Mouse (Mus musculus): ENCODE measurements around the gene Prkg1. TPM values are rescaled to one million over a fixed set of nuclear protein-coding genes. Genes with fewer than 3 reads are reported as not detected.
A peak's percentile ranks its signal among the peaks of the same experiment; 100 is the strongest.

The Prkg1 gene
- polyA plus RNA-seq, 1 experiment, result 7.3 TPM

DNA sequence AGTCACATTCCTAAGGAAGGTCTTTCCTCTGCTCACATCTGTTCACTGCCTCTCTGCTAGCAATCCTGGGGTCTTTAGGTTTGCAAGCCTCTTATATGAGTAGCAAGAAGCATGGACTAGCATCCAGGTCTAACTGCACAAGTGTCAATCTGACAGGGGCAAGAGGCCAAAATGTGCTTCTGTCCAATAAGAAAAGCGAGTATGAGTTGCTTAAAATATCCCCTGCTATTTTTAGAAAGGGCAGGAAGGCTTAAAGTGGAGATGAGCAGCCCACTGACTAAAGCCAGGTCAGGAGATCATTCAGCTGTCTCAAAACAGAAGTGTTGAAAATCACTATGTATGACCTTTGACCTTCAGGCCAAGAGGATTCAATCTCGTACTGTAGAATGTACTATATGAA, 1139.4 kb downstream of the Prkg1 start:
- Histone ChIP-seq H3K4me1 (ENCODE audit: control insufficient read depth, insufficient read depth, low read length) (no peaks in the 10 kb centered on the region), H3K27me3 (ENCODE audit: control insufficient read depth, insufficient read depth, low read length) (no peaks in the 10 kb centered on the region), H3K4me3 (replicated peaks; ENCODE audit: insufficient read depth, low read depth, low read length) (no peak overlapping the region), H3K27ac (ENCODE audit: insufficient read depth, low read length) (no peak overlapping the region)
- WGBS, result 53% methylated on average over 2 of the region's 2 CpGs
- DNase-seq, result no peak
- no peak for TF ChIP-seq CTCF (IDR thresholded peaks at IDR 0.05; ENCODE audit: borderline replicate concordance, insufficient read depth, low read depth, low read length)

DNA sequence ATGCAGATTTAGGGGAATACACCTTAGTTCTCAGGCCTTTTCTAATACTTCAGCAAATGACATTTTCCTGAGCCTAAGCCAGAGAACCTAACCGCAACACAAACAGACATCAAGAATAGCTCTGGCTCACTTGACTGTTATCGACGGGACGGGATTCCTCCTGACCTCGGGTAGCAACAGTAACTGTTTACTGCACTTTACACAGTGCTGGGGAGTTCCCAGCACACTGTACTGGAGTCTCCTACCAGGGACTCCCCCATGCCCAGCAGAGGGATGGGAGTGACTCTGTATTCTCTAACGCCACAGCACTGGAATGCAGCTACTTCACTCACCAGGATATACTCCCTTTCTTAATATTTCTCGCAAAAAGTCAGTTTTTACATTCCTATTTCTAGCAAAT, 1141.2 kb downstream of the Prkg1 start:
- WGBS, result 78% methylated on average over 7 of the region's 7 CpGs
- no peak overlapping the region for H3K27ac ChIP-seq (ENCODE audit: insufficient read depth, low read length)
- TF ChIP-seq POLR2A (IDR thresholded peaks at IDR 0.05; ENCODE audit: borderline replicate concordance, insufficient read depth, low read length) (no peak), CTCF (IDR thresholded peaks at IDR 0.05; ENCODE audit: borderline replicate concordance, insufficient read depth, low read depth, low read length) (no peak)

DNA sequence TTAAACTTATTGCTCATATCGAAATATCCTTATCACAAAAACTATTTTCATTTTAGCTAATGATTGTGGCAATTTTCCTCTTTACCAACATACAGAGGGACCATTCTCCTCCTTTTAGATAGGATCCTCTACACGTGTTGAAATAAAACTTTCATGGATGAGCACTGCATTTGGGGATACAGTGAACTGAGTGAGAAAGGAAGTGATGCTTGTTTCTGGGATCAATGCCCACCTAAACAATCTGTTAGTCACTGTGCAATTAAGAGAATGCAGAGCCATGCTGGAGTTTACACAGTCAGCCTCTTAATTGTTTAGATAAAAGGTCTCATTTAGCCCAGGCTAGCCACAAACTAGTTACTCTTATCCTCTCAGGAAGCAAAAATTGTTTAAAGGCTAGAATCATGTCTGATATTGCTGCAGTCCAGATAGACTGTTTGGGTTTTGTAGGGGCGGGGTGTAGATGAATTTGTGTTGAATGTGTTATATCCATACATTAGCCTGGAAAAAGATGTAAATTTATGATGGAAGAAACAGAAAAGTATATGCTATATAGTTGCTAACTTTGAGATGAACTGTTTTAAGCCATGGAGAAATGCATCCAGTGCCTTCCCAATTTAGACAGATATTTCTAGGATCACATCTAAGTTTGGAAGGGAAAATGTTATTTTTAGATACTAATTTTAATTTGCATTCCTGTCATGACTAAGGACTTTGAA, 1151.5 kb downstream of the Prkg1 start:
- 71% methylated on average over 3 of the region's 3 CpGs for WGBS
- DNase-seq, result no peak

More for the DNA sequence above, 1141.2 kb downstream of the Prkg1 start:
- no peak overlapping the region for H3K4me3 ChIP-seq (replicated peaks; ENCODE audit: insufficient read depth, low read depth, low read length)
- no peak for DNase-seq
- no peaks in the 10 kb centered on the region for H3K27me3 ChIP-seq (ENCODE audit: control insufficient read depth, insufficient read depth, low read length)
- H3K4me1 ChIP-seq (ENCODE audit: control insufficient read depth, insufficient read depth, low read length), result no peaks in the 10 kb centered on the region

GRCm38 (mm10) chr19:30586366-30586765, 1178.5 kb downstream of the Prkg1 start:
- 60% methylated on average over 3 of the region's 3 CpGs for WGBS
- Histone ChIP-seq H3K4me1 (ENCODE audit: control insufficient read depth, insufficient read depth, low read length) (no peaks in the 10 kb centered on the region), H3K4me3 (replicated peaks; ENCODE audit: insufficient read depth, low read depth, low read length) (no peak overlapping the region), H3K27me3 (ENCODE audit: control insufficient read depth, insufficient read depth, low read length) (no peaks in the 10 kb centered on the region), H3K27ac (ENCODE audit: insufficient read depth, low read length) (no peak overlapping the region)
- TF ChIP-seq CTCF (IDR thresholded peaks at IDR 0.05; ENCODE audit: borderline replicate concordance, insufficient read depth, low read depth, low read length) (no peak), POLR2A (IDR thresholded peaks at IDR 0.05; ENCODE audit: borderline replicate concordance, insufficient read depth, low read length) (no peak)
- DNase-seq, result no peak

More for the DNA sequence above, 1151.5 kb downstream of the Prkg1 start:
- Histone ChIP-seq H3K27ac (ENCODE audit: insufficient read depth, low read length) (no peak overlapping the region), H3K27me3 (ENCODE audit: control insufficient read depth, insufficient read depth, low read length) (no peaks in the 10 kb centered on the region), H3K4me1 (ENCODE audit: control insufficient read depth, insufficient read depth, low read length) (no peaks in the 10 kb centered on the region), H3K4me3 (replicated peaks; ENCODE audit: insufficient read depth, low read depth, low read length) (no peak overlapping the region)
- TF ChIP-seq CTCF (IDR thresholded peaks at IDR 0.05; ENCODE audit: borderline replicate concordance, insufficient read depth, low read depth, low read length) (no peak), POLR2A (IDR thresholded peaks at IDR 0.05; ENCODE audit: borderline replicate concordance, insufficient read depth, low read length) (no peak)

DNA sequence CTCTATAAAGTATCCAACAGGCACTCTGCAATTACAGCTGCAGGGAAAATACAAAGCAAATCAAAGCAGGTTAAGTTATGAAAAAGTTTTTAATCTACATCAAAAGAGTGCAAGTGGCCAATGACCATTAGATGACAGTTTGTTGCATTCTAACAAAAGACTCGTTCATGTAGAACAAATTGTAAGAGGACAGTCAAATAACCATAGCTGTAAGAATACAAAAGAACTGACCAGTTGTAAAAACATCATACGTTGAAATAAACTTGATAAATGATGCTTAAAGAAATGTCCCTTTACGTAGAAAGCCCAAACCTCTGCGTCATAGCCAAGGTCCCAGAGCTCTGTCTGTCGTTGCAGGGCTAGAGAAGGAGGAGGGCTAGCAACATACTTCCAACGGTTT, 1200.3 kb downstream of the Prkg1 start:
- TF ChIP-seq CTCF (IDR thresholded peaks at IDR 0.05; ENCODE audit: borderline replicate concordance, insufficient read depth, low read depth, low read length), result no peak
- no peak for TF ChIP-seq POLR2A (IDR thresholded peaks at IDR 0.05; ENCODE audit: borderline replicate concordance, insufficient read depth, low read length)
- 30% methylated on average over 6 of the region's 6 CpGs for WGBS
- Histone ChIP-seq H3K4me3 (replicated peaks; ENCODE audit: insufficient read depth, low read depth, low read length) (no peak overlapping the region), H3K4me1 (ENCODE audit: control insufficient read depth, insufficient read depth, low read length) (no peaks in the 10 kb centered on the region), H3K27ac (ENCODE audit: insufficient read depth, low read length) (no peak overlapping the region), H3K27me3 (ENCODE audit: control insufficient read depth, insufficient read depth, low read length) (no peaks in the 10 kb centered on the region)
- no peak for DNase-seq

DNA sequence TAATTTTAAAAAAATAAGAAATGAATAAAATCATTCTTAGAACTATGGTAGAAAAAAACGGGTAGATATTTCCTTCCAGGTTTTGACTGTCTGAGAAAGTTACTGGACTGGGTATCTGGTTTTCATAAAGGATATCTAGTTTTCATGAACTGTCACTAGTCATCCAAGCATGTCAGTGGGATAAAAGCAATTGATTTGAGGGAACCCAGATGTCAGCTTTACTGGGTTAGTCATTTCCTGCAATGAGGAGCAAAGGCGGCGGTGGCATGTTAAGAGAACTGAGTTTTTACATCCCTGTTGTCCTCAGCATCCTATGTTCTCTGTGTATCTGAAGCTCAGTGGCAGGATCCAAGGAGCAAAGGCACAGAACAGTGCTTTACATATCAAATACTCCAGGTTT, 1201.0 kb downstream of the Prkg1 start:
- DNase-seq, result no peak
- H3K4me1 ChIP-seq (ENCODE audit: control insufficient read depth, insufficient read depth, low read length), result no peaks in the 10 kb centered on the region
- TF ChIP-seq CTCF (IDR thresholded peaks at IDR 0.05; ENCODE audit: borderline replicate concordance, insufficient read depth, low read depth, low read length) (no peak), POLR2A (IDR thresholded peaks at IDR 0.05; ENCODE audit: borderline replicate concordance, insufficient read depth, low read length) (no peak)
- no peak overlapping the region for H3K27ac ChIP-seq (ENCODE audit: insufficient read depth, low read length)
- 83% methylated on average over 3 of the region's 3 CpGs for WGBS
- H3K4me3 ChIP-seq (replicated peaks; ENCODE audit: insufficient read depth, low read depth, low read length), result no peak overlapping the region
- H3K27me3 ChIP-seq (ENCODE audit: control insufficient read depth, insufficient read depth, low read length), result no peaks in the 10 kb centered on the region

- no peak overlapping the region for H3K27ac ChIP-seq (ENCODE audit: insufficient read depth, low read length)
- no peak overlapping the region for H3K4me3 ChIP-seq (replicated peaks; ENCODE audit: insufficient read depth, low read depth, low read length)
- TF ChIP-seq POLR2A (IDR thresholded peaks at IDR 0.05; ENCODE audit: borderline replicate concordance, insufficient read depth, low read length) (no peak), CTCF (IDR thresholded peaks at IDR 0.05; ENCODE audit: borderline replicate concordance, insufficient read depth, low read depth, low read length) (no peak)
- DNase-seq, result no peak
- no peaks in the 10 kb centered on the region for H3K27me3 ChIP-seq (ENCODE audit: control insufficient read depth, insufficient read depth, low read length)
- H3K4me1 ChIP-seq (ENCODE audit: control insufficient read depth, insufficient read depth, low read length), result no peaks in the 10 kb centered on the region
Observed at GRCm38 (mm10) chr19:30558024-30558423, 1206.8 kb downstream of the Prkg1 start.

DNA sequence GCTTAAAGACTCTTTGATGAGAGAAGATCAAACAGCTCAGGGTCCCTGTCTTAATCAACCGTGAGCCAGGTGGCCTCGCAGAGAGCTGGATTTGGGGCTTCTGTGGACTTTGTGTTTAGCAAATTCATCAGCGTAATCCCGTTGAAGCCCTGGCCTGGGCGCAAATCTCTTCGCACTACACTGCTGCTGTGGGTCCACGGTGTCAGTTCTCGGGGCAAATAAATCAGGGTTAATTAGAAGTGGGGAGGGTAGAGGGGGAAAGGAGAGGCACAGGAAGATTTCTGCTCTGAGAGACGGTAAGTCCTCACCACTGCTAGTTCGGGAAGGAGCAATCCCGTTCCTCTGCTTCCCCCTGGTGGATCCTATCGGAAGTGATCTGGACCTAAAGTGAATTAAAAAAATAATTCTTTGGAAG, 1210.4 kb downstream of the Prkg1 start:
- TF ChIP-seq CTCF (IDR thresholded peaks at IDR 0.05; ENCODE audit: borderline replicate concordance, insufficient read depth, low read depth, low read length), result peak; percentile 82
- TF ChIP-seq POLR2A (IDR thresholded peaks at IDR 0.05; ENCODE audit: borderline replicate concordance, insufficient read depth, low read length), result no peak
- DNase-seq, result peak; percentile 21 to 51
- WGBS, result under 1% methylated on average over 12 of the region's 12 CpGs
- H3K4me1 ChIP-seq (ENCODE audit: control insufficient read depth, insufficient read depth, low read length), result no peaks in the 10 kb centered on the region
- H3K27me3 ChIP-seq (ENCODE audit: control insufficient read depth, insufficient read depth, low read length), result no peaks in the 10 kb centered on the region; the same call in 1 of the 2 replicates
- H3K27ac ChIP-seq (ENCODE audit: insufficient read depth, low read length), result no peak overlapping the region
- peak overlapping the region; percentile 14 for H3K4me3 ChIP-seq (replicated peaks; ENCODE audit: insufficient read depth, low read depth, low read length)

Data from cerebellum, adult 2 months (tissue).